Mouse (Mus musculus): ENCODE results near the gene Ddx23.

The Ddx23 gene

GRCm38 (mm10) chr15:98662567-98663545, at the start of gene Ddx23:
Gene Ddx23, minus strand, starts transcription at chr15:98662894.
- peak; percentile 90 to 96 for DNase-seq (ENCODE audit: low spot score in 2 of 2)

- DNase-seq (ENCODE audit: low spot score in 2 of 2): peak; percentile 27 to 60
Observed at GRCm38 (mm10) chr15:98710442-98710841, 47.7 kb upstream of the Ddx23 start.

- DNase-seq (ENCODE audit: low spot score in 2 of 2): peak; percentile 68 to 84
Observed at GRCm38 (mm10) chr15:98707766-98708372, 45.2 kb upstream of the Ddx23 start, which contains the start of gene Ccdc65. Gene Ccdc65, plus strand, starts transcription at chr15:98708207.

GRCm38 (mm10) chr15:98704312-98704711, 41.6 kb upstream of the Ddx23 start:
- DNase-seq (ENCODE audit: low spot score in 2 of 2): no peak

GRCm38 (mm10) chr15:98699190-98700105, 36.8 kb upstream of the Ddx23 start:
- DNase-seq (ENCODE audit: low spot score in 2 of 2): peak; percentile 73 to 86

- DNase-seq (ENCODE audit: low spot score in 2 of 2): no peak
Observed at GRCm38 (mm10) chr15:98696216-98696615, 33.5 kb upstream of the Ddx23 start.

- DNase-seq (ENCODE audit: low spot score in 2 of 2): peak in 1 of 2 experiments; percentile 28
Observed at GRCm38 (mm10) chr15:98695726-98696125, 33.0 kb upstream of the Ddx23 start.

- DNase-seq (ENCODE audit: low spot score in 2 of 2): no peak
Observed at GRCm38 (mm10) chr15:98692171-98692715, 29.5 kb upstream of the Ddx23 start.

- DNase-seq (ENCODE audit: low spot score in 2 of 2): no peak
Observed at GRCm38 (mm10) chr15:98691486-98692147, 28.9 kb upstream of the Ddx23 start.

GRCm38 (mm10) chr15:98689682-98690081, 27.0 kb upstream of the Ddx23 start:
- no peak for DNase-seq (ENCODE audit: low spot score in 2 of 2)

GRCm38 (mm10) chr15:98685926-98686325, 23.2 kb upstream of the Ddx23 start:
- no peak for DNase-seq (ENCODE audit: low spot score in 2 of 2)

- DNase-seq (ENCODE audit: low spot score in 2 of 2): no peak
Observed at GRCm38 (mm10) chr15:98683746-98684145, 21.1 kb upstream of the Ddx23 start.

- DNase-seq (ENCODE audit: low spot score in 2 of 2): no peak
Observed at GRCm38 (mm10) chr15:98683177-98683576, 20.5 kb upstream of the Ddx23 start.

GRCm38 (mm10) chr15:98681633-98682032, 18.9 kb upstream of the Ddx23 start:
- no peak for DNase-seq (ENCODE audit: low spot score in 2 of 2)

GRCm38 (mm10) chr15:98680660-98681059, 18.0 kb upstream of the Ddx23 start:
- no peak for DNase-seq (ENCODE audit: low spot score in 2 of 2)

GRCm38 (mm10) chr15:98677977-98678376, 15.3 kb upstream of the Ddx23 start:
- no peak for DNase-seq (ENCODE audit: low spot score in 2 of 2)

GRCm38 (mm10) chr15:98676940-98677728, 14.4 kb upstream of the Ddx23 start, which contains the start of gene Rnd1:
Gene Rnd1, minus strand, starts transcription at chr15:98677461.
- DNase-seq (ENCODE audit: low spot score in 2 of 2): peak; percentile 56 to 81

- no peak for DNase-seq (ENCODE audit: low spot score in 2 of 2)
Observed at GRCm38 (mm10) chr15:98676471-98676870, 13.8 kb upstream of the Ddx23 start.

GRCm38 (mm10) chr15:98675634-98676250, 13.0 kb upstream of the Ddx23 start:
- no peak for DNase-seq (ENCODE audit: low spot score in 2 of 2)
